Mouse (Mus musculus) midbrain, embryonic 16.5 days (tissue): ENCODE measurements around the gene C1qtnf6. TPM values are rescaled to one million over a fixed set of nuclear protein-coding genes. Genes with fewer than 3 reads are reported as not detected.

Experiments
- ATAC-seq: fragments of 200-750 bp; cut with Nextera tagmentation; 2 replicates; pipeline ENCODE4 v1.8.0; 2017; ENCODE audit warnings: moderate TSS enrichment
- H3K27ac ChIP-seq: fragments of 300-500 bp; sonication (generic); 2 replicates; pipeline ENCODE4 v1.5.1; 2014; ENCODE audit warnings: mild to moderate bottlenecking, low read length, mixed read lengths
- H3K27me3 ChIP-seq: fragments of 300-500 bp; sonication (generic); 2 replicates; pipeline ENCODE4 v1.6.1; 2014; ENCODE audit warnings: low read depth, low read length, mixed read lengths; ENCODE audit not compliant: control insufficient read depth, insufficient read depth
- H3K36me3 ChIP-seq: fragments of 300-500 bp; sonication (generic); 2 replicates; pipeline ENCODE4 v1.6.1; 2014; ENCODE audit warnings: mild to moderate bottlenecking, low read length, moderate library complexity, mixed read lengths; ENCODE audit not compliant: control insufficient read depth, insufficient read depth
- H3K4me1 ChIP-seq: fragments of 300-500 bp; sonication (generic); 2 replicates; pipeline ENCODE4 v1.6.1; 2014; ENCODE audit warnings: mild to moderate bottlenecking, low read length, mixed read lengths; ENCODE audit not compliant: control insufficient read depth, insufficient read depth
- H3K4me2 ChIP-seq: fragments of 300-500 bp; sonication (generic); 2 replicates; pipeline ENCODE4 v1.6.1; 2014; ENCODE audit warnings: mild to moderate bottlenecking, low read length, mixed read lengths
- H3K4me3 ChIP-seq: fragments of 300-500 bp; sonication (generic); 2 replicates; pipeline ENCODE4 v1.5.1; 2014; ENCODE audit warnings: low read depth, mild to moderate bottlenecking, low read length, moderate library complexity, mixed read lengths
- H3K9ac ChIP-seq: fragments of 300-500 bp; sonication (generic); 2 replicates; pipeline ENCODE4 v1.6.1; 2014; ENCODE audit warnings: low read depth, low read length, mixed read lengths
- H3K9me3 ChIP-seq: fragments of 300-500 bp; sonication (generic); replicated peaks from 2 replicates; pipeline ENCODE4 v1.6.1; 2014; ENCODE audit warnings: mild to moderate bottlenecking, low read length, mixed read lengths; ENCODE audit not compliant: control insufficient read depth, poor library complexity, severe bottlenecking
- WGBS: fragments of 180-500 bp; shearing (Covaris S2); extraction: QIAGEN DNeasy Blood & Tissue Kit; methylation state at CpG from one replicate; pipeline ENCODE4 v1.1.7; 2014; 5-methylcytosine and 5-hydroxymethylcytosine counted together
- polyA plus RNA-seq: library from polyadenylated mRNA; unstranded; fragments of >200 nt; fragmentation: Nextera tagmentation; extraction: Ambion mirVana; gene quantifications from 2 replicates; pipeline ENCODE4 v1.2.1, GENCODE M21; 2015

C1qtnf6 gene
- polyA plus RNA-seq, 1 experiment from 2014 or later = 7.8 TPM

GRCm38 (mm10) chr15:78511951-78512350, 19.3 kb downstream of the C1qtnf6 start:
- no peak overlapping the region for H3K27ac ChIP-seq
- H3K9me3 ChIP-seq = no peaks in the 10 kb centered on the region
- H3K27me3 ChIP-seq = no peaks in the 10 kb centered on the region
- H3K4me2 ChIP-seq = no peak overlapping the region
- no peak overlapping the region for H3K9ac ChIP-seq
- no peak for ATAC-seq
- H3K4me1 ChIP-seq = peaks cover 2% of the 10 kb centered on the region; the same call in 1 of the 2 replicates
- no peaks in the 10 kb centered on the region for H3K36me3 ChIP-seq
- WGBS = 85% methylated on average over 7 of the region's 7 CpGs
- no peak overlapping the region for H3K4me3 ChIP-seq

GRCm38 (mm10) chr15:78510736-78511135, 20.5 kb downstream of the C1qtnf6 start:
- 95% methylated on average over 6 of the region's 6 CpGs for WGBS
- no peak for ATAC-seq
- Histone ChIP-seq H3K36me3 (no peaks in the 10 kb centered on the region), H3K4me2 (no peak overlapping the region), H3K4me3 (no peak overlapping the region), H3K27ac (no peak overlapping the region), H3K27me3 (no peaks in the 10 kb centered on the region), H3K9me3 (no peaks in the 10 kb centered on the region), H3K9ac (no peak overlapping the region), H3K4me1 (peaks cover 2% of the 10 kb centered on the region; the same call in 1 of the 2 replicates)

DNA sequence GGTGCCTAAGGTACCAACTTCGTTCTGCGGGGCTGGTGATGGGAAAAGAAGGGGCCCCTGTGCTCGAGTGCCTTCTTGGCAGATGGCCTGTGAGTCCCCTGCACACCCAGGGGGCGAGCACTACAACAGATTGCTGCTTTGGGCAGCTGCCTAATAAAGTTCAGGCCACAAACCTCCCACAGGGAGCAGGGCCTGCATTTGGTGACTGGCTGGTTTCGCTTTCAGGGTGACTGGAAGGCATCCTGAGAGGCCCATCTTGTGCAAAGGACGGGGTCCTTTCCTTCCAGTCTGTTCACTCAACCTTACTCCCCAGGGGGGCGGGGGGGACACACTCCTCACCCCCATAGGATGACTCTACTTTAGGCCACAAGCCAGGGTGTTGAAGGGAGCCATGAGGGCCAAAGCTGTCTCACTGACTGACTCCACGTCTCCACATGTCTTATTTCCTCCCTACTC, 21.1 kb downstream of the C1qtnf6 start:
- no peaks in the 10 kb centered on the region for H3K9me3 ChIP-seq
- H3K4me2 ChIP-seq = no peak overlapping the region
- no peaks in the 10 kb centered on the region for H3K36me3 ChIP-seq
- no peak for ATAC-seq
- no peak overlapping the region for H3K4me3 ChIP-seq
- H3K27me3 ChIP-seq = no peaks in the 10 kb centered on the region
- no peak overlapping the region for H3K27ac ChIP-seq
- peaks cover 2% of the 10 kb centered on the region; the same call in 1 of the 2 replicates for H3K4me1 ChIP-seq
- H3K9ac ChIP-seq = no peak overlapping the region
- 61% methylated on average over 8 of the region's 8 CpGs for WGBS

DNA sequence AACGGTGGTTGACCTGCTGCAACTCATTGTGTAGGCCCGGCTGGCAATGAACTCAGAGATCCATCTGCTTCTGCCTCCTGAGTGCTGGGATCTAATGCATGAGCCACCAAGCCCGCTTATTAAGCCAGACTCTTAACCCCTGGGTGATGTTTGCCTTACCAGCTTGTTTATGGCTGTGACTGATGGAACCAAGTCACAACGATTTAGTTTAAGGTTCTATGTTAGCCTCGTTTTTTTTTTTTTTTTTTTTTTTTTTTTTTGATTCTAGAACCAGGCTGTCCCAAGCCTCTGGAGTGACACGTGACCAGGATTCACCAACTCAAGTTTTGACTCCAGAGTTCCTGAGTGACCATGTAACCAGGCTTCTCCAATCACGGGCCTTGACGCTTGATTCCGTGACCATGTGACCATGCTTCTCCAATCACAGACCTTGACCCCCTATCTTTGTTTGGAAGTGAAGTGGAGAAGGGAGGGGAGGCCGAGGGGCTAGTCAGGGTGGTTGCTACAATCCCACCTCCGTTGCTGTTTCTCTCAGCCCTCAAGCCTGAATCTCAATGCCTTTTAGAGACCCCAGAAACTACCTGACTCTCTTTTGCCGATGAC, 21.8 kb downstream of the C1qtnf6 start:
- ATAC-seq = no peak
- H3K9me3 ChIP-seq = peaks cover 5% of the 10 kb centered on the region; the same call in 1 of the 2 replicates
- no peak overlapping the region for H3K4me3 ChIP-seq
- H3K36me3 ChIP-seq = no peaks in the 10 kb centered on the region
- WGBS = 47% methylated on average over 12 of the region's 12 CpGs
- H3K4me2 ChIP-seq = 0 out of 2 replicates have a peak overlapping the region, but pooled peaks have one; percentile 5
- H3K27me3 ChIP-seq = no peaks in the 10 kb centered on the region
- H3K27ac ChIP-seq = no peak overlapping the region
- peaks cover 2% of the 10 kb centered on the region; the same call in 1 of the 2 replicates for H3K4me1 ChIP-seq
- no peak overlapping the region for H3K9ac ChIP-seq

DNA sequence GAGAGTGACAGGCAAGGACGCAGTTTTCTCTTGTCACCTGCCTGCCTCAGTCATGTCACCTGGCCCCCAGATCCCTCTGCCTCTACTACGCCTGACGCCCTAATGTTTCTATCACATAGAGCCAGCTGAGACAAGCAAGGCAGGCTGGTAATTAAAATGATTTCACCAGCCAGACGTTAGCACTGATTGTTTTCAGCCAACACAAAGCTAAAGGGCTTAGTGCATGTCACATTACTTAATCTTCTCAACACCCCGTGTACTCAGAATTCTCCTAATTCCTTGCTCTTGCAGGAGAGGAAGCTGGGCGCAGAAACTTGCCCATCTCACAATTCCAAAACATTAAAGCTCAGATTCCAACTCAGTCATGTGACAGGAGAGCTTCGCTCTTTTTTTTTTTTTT, 22.8 kb downstream of the C1qtnf6 start:
- Histone ChIP-seq H3K27me3 (no peaks in the 10 kb centered on the region), H3K9ac (no peak overlapping the region), H3K36me3 (no peaks in the 10 kb centered on the region), H3K27ac (no peak overlapping the region), H3K4me2 (no peak overlapping the region), H3K4me1 (peaks cover 2% of the 10 kb centered on the region; the same call in 1 of the 2 replicates), H3K9me3 (peaks cover 5% of the 10 kb centered on the region; the same call in 1 of the 2 replicates), H3K4me3 (no peak overlapping the region)
- ATAC-seq = no peak
- 51% methylated on average over 7 of the region's 7 CpGs for WGBS

DNA sequence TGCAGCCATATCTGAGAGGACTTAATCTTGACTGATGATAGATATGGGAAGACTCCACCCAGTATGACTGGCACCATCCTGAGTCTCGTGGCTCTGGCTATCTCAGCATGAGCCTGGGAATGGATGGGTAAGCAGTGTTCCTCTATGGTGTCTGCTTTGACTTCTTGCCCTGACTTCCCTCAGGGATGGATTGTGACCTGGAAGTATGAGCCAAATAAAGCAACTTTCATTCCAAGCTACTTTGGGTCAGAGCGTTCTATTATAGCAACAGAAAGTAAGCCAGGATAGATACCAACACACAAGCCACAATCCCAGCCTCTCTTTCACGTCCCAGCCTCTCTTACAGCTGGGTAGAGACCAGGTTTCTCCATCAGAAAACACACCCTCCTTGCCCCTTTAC, 25.7 kb downstream of the C1qtnf6 start:
- peaks cover 5% of the 10 kb centered on the region; the same call in 1 of the 2 replicates for H3K9me3 ChIP-seq
- H3K9ac ChIP-seq = no peak overlapping the region
- no peaks in the 10 kb centered on the region for H3K27me3 ChIP-seq
- no peak overlapping the region for H3K4me3 ChIP-seq
- WGBS = 81% methylated on average over 3 of the region's 3 CpGs
- H3K27ac ChIP-seq = no peak overlapping the region
- H3K4me1 ChIP-seq = peaks cover 2% of the 10 kb centered on the region; the same call in 1 of the 2 replicates
- no peaks in the 10 kb centered on the region for H3K36me3 ChIP-seq
- ATAC-seq = no peak
- H3K4me2 ChIP-seq = no peak overlapping the region

DNA sequence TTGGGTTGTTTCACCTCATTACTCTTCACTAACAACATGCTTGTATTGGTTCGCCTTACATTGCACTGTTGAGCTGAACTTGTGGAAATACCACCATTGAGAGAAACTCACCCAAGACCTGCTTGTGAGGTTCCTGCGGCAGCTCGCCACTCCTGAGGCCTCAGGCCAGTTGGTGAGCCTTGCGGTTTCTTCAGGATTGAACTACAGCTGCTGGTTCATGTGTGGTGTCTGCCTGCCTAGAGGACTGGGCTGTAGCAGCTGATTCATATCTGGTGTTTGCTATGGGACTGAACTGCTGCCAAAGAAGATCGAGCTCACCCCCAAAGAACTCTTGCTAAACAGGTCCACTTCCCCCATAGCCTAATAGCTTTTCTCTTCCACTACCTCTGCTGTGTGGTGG, 26.4 kb downstream of the C1qtnf6 start:
- no peaks in the 10 kb centered on the region for H3K36me3 ChIP-seq
- peaks cover 2% of the 10 kb centered on the region; the same call in 1 of the 2 replicates for H3K4me1 ChIP-seq
- H3K27ac ChIP-seq = no peak overlapping the region
- H3K4me3 ChIP-seq = no peak overlapping the region
- ATAC-seq = no peak
- no peak overlapping the region for H3K4me2 ChIP-seq
- no peaks in the 10 kb centered on the region for H3K27me3 ChIP-seq
- peaks cover 5% of the 10 kb centered on the region; the same call in 1 of the 2 replicates for H3K9me3 ChIP-seq
- WGBS = 86% methylated on average over 5 of the region's 5 CpGs
- no peak overlapping the region for H3K9ac ChIP-seq

- no peak overlapping the region for H3K4me3 ChIP-seq
- ATAC-seq = no peak
- H3K9me3 ChIP-seq = peaks cover 5% of the 10 kb centered on the region; the same call in 1 of the 2 replicates
- H3K27me3 ChIP-seq = no peaks in the 10 kb centered on the region
- no peak overlapping the region for H3K4me2 ChIP-seq
- no peaks in the 10 kb centered on the region for H3K36me3 ChIP-seq
- no peak overlapping the region for H3K9ac ChIP-seq
- 86% methylated on average over 1 of the region's 1 CpGs for WGBS
- H3K27ac ChIP-seq = no peak overlapping the region
- no peaks in the 10 kb centered on the region for H3K4me1 ChIP-seq
Observed at GRCm38 (mm10) chr15:78504013-78504412, 27.2 kb downstream of the C1qtnf6 start.

DNA sequence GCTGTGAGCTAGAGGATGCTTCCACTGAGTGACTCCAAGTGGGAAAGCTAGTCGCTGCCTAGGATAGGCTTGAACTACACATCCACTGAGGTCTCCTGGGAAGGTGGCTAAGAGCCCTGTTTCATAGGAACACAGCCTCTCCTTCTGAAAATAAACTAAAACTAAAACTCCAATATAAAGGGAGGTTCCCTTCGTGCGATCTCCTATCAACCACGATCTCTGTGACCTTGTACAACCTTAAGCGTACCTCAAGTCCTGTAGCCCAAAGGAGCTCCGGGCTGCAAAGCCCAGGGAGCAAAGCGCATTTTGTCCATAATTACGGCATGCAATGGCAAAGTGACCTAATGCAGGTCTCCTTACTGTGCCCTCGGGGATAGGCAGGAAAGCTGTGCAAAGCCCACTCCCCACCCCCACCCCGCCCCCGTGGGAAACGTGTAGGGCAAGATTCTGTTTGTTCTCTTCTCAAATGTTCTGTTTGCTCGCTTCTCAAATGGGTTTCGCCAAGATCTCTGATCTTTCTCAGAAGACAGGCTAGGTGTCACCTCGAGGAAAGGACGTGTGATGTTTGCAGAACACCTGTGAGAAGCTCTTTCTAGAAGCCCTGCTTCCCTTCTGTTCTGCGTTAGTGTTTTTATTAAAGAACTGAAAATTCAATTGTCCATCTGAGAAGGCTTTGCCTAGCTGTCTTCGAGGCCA, 28.6 kb downstream of the C1qtnf6 start:
- Histone ChIP-seq H3K27me3 (no peaks in the 10 kb centered on the region), H3K36me3 (no peaks in the 10 kb centered on the region), H3K4me2 (no peak overlapping the region), H3K4me3 (no peak overlapping the region), H3K9ac (no peak overlapping the region), H3K27ac (no peak overlapping the region), H3K9me3 (peaks cover 5% of the 10 kb centered on the region; the same call in 1 of the 2 replicates), H3K4me1 (no peaks in the 10 kb centered on the region)
- no peak for ATAC-seq
- WGBS = 86% methylated on average over 18 of the region's 18 CpGs
